Mouse (Mus musculus) common myeloid progenitor, adult 5-6 weeks (primary cell): ENCODE measurements at regions not wholly inside any gene's neighbourhood (a gene's known extent, or its start where the extent isn't known, plus 50 kb on each side); places are given as distances from the start of the nearest gene placed in this dataset.
A peak's percentile ranks its signal among the peaks of the same experiment; 100 is the strongest.

Experiments used
- ATAC-seq: replicated peaks from 2 replicates; pipeline ENCODE4 v1.8.0; 2016; ENCODE audit warnings: low read depth, mild to moderate bottlenecking, moderate TSS enrichment, inconsistent platforms; ENCODE audit not compliant: poor library complexity, severe bottlenecking

DNA sequence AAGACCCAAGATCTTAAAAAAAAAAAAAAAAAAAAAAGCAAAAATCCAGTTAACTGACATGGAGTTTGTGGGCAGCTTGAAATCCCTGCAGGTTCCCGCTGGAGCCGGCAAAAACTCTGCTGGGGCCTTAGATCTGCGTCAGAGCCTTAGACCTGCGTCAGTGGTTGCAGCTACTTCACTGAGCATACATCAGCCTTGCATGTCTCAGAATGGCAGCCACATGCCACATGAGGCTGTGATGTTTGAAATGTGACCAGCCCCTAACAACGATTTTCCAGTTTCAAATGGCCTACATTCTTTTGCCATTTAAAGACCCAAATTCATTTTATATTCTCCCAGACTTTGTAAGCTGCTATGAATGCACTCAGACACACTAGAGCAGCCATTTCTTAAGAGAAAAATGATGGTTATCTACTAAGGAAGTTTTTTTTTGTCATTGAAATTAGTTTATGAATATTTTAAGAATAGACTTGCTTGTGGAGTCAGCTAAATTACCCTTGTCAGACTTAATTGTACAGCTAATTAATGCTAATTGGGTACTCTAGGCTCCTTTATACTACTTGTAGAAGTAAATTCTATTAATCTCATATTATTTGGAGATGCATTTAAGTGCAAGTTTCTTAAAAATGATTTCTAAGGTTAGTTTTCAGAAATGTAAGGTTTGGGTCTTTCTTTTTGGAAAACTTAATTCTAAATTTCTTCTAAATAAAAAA is 70.8 kb downstream of the Toporsl start:
- ATAC-seq = no peak

DNA sequence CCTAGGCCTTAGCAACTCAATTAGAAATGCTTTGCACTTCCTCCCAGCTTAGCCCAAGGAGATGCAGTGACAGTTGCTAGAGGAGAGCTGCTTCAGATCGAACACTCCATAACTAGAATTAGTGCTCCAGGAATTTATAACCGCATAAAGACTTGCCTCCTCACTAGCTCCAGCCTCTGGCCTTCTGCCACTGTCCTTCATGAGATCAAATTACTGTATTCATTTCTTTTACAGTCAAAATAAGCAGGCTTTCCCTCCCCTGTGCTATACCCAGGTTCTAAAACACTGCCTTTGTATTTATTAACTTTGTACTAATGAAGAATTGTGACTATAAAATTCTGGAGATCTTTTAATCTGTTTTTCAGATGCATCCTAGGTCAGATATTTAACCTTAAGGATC is 104.8 kb upstream of the Olfr275 start:
- no peak for ATAC-seq

DNA sequence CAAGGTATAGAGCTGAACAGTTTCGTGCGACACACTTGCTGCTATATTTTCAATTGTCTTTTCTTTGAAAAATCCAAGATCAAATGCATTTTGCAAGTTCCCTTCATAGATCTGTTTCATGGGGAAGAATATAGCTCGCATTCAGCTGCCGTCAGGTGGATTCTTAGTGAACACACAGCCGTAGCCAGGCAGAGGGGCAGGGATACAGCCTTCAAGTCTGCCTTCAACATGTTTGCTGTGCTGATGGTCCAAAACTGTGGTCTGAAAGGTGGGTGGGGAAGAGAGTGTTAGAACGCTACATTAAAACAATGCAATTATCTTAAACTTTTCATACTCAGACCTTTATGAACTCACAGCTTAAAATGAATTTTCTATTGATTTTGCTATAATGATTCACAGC is 88.2 kb upstream of the Olfr275 start:
- ATAC-seq = no peak

DNA sequence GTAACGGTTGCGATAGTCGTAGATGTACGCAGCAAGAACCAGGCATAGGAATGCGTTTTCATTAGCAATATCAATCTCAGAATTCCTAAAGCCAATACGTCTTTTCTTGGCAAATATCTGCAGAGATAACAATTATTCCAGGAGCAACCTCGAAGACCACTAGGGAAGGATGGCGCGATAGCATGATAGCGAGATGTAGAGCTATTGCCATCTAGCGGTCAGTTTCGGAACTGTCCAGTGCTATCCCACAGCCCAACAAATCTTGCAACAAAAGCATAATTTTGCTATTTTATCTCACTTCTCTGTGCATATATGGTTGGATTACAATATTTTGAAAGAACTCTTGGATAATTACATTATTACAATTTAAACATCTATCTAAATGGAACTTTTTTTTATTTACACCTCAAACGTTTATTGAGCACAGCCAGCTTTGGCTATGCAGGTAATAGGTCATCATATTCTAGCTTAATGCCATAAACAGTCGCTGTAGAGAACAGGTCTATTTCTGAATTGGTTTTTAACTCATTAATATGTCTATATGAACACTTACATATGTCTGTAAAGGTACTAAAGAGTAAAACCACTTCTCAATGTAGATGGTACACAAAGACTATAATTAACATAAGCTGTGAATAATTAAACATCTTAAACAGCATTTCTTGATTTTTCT is 87.6 kb upstream of the Olfr275 start:
- peak; percentile 91 for ATAC-seq

DNA sequence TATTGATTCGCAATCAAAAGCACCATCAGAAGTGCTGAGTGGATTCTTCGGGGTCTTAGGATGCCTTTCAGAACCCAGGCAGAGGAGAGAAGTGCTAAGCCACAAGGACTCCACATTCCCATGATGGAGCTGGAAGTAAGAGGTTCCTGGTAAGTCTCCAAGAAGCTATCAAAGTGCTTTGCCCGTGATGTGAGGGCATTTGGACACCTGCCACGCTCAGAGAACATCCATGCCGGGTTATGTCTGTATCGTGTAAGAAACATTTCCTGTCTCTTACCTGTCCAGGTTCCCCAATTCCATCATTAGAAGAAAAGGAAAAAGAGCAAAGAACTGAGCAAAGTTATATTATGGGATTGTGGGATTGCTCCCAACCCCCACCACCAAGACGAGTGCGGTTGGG is 81.3 kb upstream of the Olfr275 start:
- no peak for ATAC-seq

DNA sequence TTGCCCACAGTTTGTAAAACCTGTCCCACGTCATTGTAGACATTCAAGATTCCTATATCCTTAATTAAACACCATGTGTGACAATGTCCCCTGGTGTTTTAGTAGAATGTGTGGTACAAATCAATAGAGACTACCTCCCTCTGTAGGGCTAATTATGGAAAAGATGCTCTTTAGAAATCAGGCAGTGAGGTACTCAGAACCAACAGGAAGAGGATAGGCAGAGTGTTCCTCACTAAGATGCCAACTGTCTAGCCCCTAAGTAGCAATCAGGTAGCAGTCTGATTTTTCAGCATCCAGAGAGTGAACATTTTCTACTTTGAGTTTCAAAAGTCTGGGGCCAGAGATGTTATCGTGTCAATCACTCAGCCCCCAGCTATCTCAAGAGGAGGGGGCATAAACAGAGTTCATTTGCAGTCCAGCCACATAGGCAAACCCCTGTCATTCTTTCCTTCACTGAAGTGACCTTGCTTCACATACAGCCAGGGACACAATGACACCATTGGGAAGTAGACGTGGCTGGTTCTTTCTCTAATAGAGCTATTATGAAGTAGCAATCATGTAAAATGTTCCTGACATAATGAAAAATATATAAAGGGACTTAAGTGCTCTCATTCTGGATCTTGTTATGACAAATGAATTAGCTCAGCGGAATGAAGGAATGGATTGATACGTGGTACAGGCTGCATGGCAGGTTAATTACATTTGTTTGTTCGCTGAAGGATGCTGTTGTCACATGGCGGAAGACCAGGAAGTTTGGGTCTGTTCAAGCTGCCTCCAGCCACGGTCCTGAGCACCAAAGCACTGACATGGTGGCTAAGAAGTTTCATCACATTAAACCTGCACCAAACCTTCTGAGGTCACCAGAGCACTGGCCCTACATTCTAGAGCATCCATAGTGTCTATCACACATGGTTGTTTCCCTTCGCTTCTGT is 74.6 kb upstream of the Olfr275 start:
- no peak for ATAC-seq

DNA sequence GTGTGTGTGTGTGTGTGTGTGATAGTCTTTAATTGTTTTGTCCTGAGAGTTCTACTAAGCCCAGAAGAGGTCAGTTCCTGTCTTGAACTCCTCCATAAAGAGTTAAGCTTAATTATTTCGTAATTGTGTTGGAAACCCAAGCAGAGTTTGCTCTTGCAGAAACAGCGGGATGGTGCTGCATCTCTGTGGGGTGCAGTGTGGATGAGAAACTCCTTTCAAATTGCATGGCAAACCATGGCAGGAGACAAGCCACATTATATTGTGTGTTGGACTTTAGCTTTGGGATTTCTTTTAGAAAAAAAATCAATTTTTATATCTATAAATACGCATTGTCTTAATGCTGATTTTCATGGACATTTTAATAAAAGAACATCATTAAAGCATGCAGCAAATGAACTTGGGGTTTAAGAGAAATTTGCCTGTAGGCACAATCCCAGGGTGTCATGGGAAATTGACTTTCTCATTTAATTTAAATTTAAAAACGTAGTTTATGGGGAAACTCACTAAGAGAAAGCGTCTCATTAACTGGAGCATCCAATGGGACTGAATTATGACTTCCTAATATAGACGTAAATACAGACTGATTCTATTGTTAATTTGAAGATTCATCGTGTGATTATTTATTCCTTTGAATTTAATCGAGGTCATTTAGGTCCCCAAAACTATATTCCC is 61.4 kb upstream of the Olfr275 start:
- ATAC-seq = no peak
